Mouse (Mus musculus) heart, adult 18-20 months (tissue): ENCODE results near the gene 4930430F08Rik. TPM values are rescaled to one million over a fixed set of nuclear protein-coding genes. Genes with fewer than 3 reads are reported as not detected.

Source experiments
- total RNA-seq, 2 experiments: library from RNA; stranded (reverse); gene quantifications; 2 replicates each; pipeline ENCODE4 v1.2.3; 2021

The 4930430F08Rik gene
- total RNA-seq, 2 experiments from 2014 or later: 7.0 to 7.1 TPM

Other genes starting within 250 kb of the 4930430F08Rik start
- not detected for gene Gm4302, start 249.6 kb downstream of the 4930430F08Rik start, total RNA-seq
- not detected for gene Gm4303, start 244.5 kb downstream of the 4930430F08Rik start, total RNA-seq
- not detected for gene Gm4305, start 239.3 kb downstream of the 4930430F08Rik start, total RNA-seq
- gene Gm4307, start 229.1 kb downstream of the 4930430F08Rik start, total RNA-seq: not detected
- gene Gm4312, start 207.9 kb downstream of the 4930430F08Rik start, total RNA-seq: not detected
- gene Tmtc3, start 103.1 kb downstream of the 4930430F08Rik start, total RNA-seq: 10 to 100 TPM; 14.1 to 17.2 TPM
- 1 to 10 TPM; 3.3 to 4.7 TPM for gene Cep290, start 102.9 kb downstream of the 4930430F08Rik start, total RNA-seq
- gene 1700017N19Rik, start 61 bp upstream of the 4930430F08Rik start, total RNA-seq: not detected